Mouse (Mus musculus) spleen, adult 2 months (tissue): ENCODE results near the gene Nek2. TPM values are rescaled to one million over a fixed set of nuclear protein-coding genes. Genes with fewer than 3 reads are reported as not detected.
A peak's percentile ranks its signal among the peaks of the same experiment; 100 is the strongest.

Experiments
- DNase-seq, 2 experiments: peaks; one replicate each; pipeline versions ENCODE4 v3.0.0 to v3.0.0-alpha.2; 2012 to 2021; ENCODE audit warnings: low spot score in 2 of 2, low read depth in 1 of 2
- H3K27ac ChIP-seq: fragments of 200-500 bp; 2 replicates; pipeline ENCODE4 v1.5.1; 2012; ENCODE audit warnings: low read length, inconsistent platforms; ENCODE audit not compliant: insufficient read depth
- H3K27me3 ChIP-seq: fragments of 200-500 bp; 2 replicates; pipeline ENCODE4 v1.6.1; 2012; ENCODE audit warnings: mild to moderate bottlenecking, moderate library complexity, low read length, inconsistent platforms; ENCODE audit not compliant: control insufficient read depth, insufficient read depth
- H3K36me3 ChIP-seq: fragments of 200-500 bp; 2 replicates; pipeline ENCODE4 v1.6.1; 2012; ENCODE audit warnings: mild to moderate bottlenecking, low read length, inconsistent platforms; ENCODE audit not compliant: control insufficient read depth, insufficient read depth
- H3K4me1 ChIP-seq: fragments of 200-500 bp; 2 replicates; pipeline ENCODE4 v1.6.1; 2011; ENCODE audit warnings: inconsistent platforms; ENCODE audit not compliant: control insufficient read depth, insufficient read depth, insufficient read length
- H3K4me3 ChIP-seq: fragments of 200-500 bp; 2 replicates; pipeline ENCODE4 v1.5.1; 2011; ENCODE audit warnings: mild to moderate bottlenecking, inconsistent platforms; ENCODE audit not compliant: insufficient read depth, insufficient read length; ENCODE audit errors: extremely low read depth
- CTCF ChIP-seq: fragments of 200-500 bp; IDR thresholded peaks from 2 replicates; pipeline ENCODE4 v1.5.1; 2011; ENCODE audit warnings: mild to moderate bottlenecking, inconsistent platforms; ENCODE audit not compliant: insufficient read depth, insufficient read length, insufficient replicate concordance; ENCODE audit errors: extremely low read depth
- POLR2A ChIP-seq: fragments of 200-500 bp; IDR thresholded peaks from 2 replicates; pipeline ENCODE4 v1.6.1; 2011; ENCODE audit warnings: low read depth, low read length, inconsistent platforms
- WGBS: fragments of 180-500 bp; shearing (Covaris S2); methylation state at CpG from one replicate; pipeline ENCODE4 v1.1.7; 2018; 5-methylcytosine and 5-hydroxymethylcytosine counted together
- polyA plus RNA-seq: library from polyadenylated mRNA; depleted of rRNA; stranded (reverse); fragments of >200 nt; gene quantifications from 2 replicates; pipeline ENCODE4 v1.2.3, GENCODE M21; 2012; rRNA removed

Nek2 gene
- polyA plus RNA-seq = 2.3 and 3.6 TPM in 2 replicates

- H3K27me3 ChIP-seq = no peaks in the 10 kb centered on the region
- peaks cover 8% of the 10 kb centered on the region for H3K4me1 ChIP-seq
- DNase-seq = peak; percentile 80 to 93
- peak within 1 kb of the TSS; percentile 70 for H3K4me3 ChIP-seq
- WGBS = under 1% methylated on average over 79 of the region's 79 CpGs
- no peak for TF ChIP-seq CTCF
- TF ChIP-seq POLR2A = no peak; the same call in 1 of the 2 replicates
- H3K36me3 ChIP-seq = no peaks in the 10 kb centered on the region; the same call in 1 of the 2 replicates
- peak within 1 kb of the TSS; percentile 20; the same call in 1 of the 2 replicates for H3K27ac ChIP-seq
Measured at GRCm38 (mm10) chr1:191821326-191822091, at the start of gene Nek2. Nek2 (plus strand) TSS chr1:191821444.

GRCm38 (mm10) chr1:191774106-191774505 lies 47.1 kb upstream of the Nek2 start:
- DNase-seq = no peak
- WGBS = 77% methylated on average over 5 of the region's 5 CpGs
- H3K36me3 ChIP-seq = peaks cover 27% of the 10 kb centered on the region

GRCm38 (mm10) chr1:191775116-191775515 lies 46.1 kb upstream of the Nek2 start:
- peaks cover 34% of the 10 kb centered on the region for H3K36me3 ChIP-seq
- DNase-seq = no peak

More at GRCm38 (mm10) chr1:191774106-191774505, 47.1 kb upstream of the Nek2 start:
- Histone ChIP-seq H3K4me3 (no peak overlapping the region), H3K4me1 (no peaks in the 10 kb centered on the region), H3K27me3 (no peaks in the 10 kb centered on the region), H3K27ac (no peak overlapping the region)
- TF ChIP-seq POLR2A = no peak
- no peak for TF ChIP-seq CTCF

GRCm38 (mm10) chr1:191777521-191777920 lies 43.7 kb upstream of the Nek2 start:
- Histone ChIP-seq H3K27ac (no peak overlapping the region), H3K4me3 (no peak overlapping the region), H3K36me3 (peaks cover 38% of the 10 kb centered on the region), H3K27me3 (no peaks in the 10 kb centered on the region), H3K4me1 (no peaks in the 10 kb centered on the region)
- TF ChIP-seq CTCF = no peak
- TF ChIP-seq POLR2A = no peak
- no peak for DNase-seq
- WGBS = 88% methylated on average over 8 of the region's 8 CpGs

More at GRCm38 (mm10) chr1:191775116-191775515, 46.1 kb upstream of the Nek2 start:
- TF ChIP-seq POLR2A (no peak), CTCF (no peak)
- 86% methylated on average over 8 of the region's 8 CpGs for WGBS
- Histone ChIP-seq H3K4me3 (no peak overlapping the region), H3K4me1 (no peaks in the 10 kb centered on the region), H3K27ac (no peak overlapping the region), H3K27me3 (no peaks in the 10 kb centered on the region)

- DNase-seq = no peak
- H3K36me3 ChIP-seq = peaks cover 31% of the 10 kb centered on the region
- 94% methylated on average over 1 of the region's 1 CpGs for WGBS
- TF ChIP-seq POLR2A (no peak), CTCF (no peak)
- H3K27me3 ChIP-seq = no peaks in the 10 kb centered on the region
- no peak overlapping the region for H3K27ac ChIP-seq
- H3K4me1 ChIP-seq = no peaks in the 10 kb centered on the region
- no peak overlapping the region for H3K4me3 ChIP-seq
Measured at GRCm38 (mm10) chr1:191780470-191780869, 40.8 kb upstream of the Nek2 start.

- Histone ChIP-seq H3K27ac (no peak overlapping the region), H3K4me3 (no peak overlapping the region), H3K27me3 (no peaks in the 10 kb centered on the region), H3K4me1 (no peaks in the 10 kb centered on the region), H3K36me3 (peaks cover 10% of the 10 kb centered on the region)
- no peak for DNase-seq
- WGBS = 76% methylated on average over 11 of the region's 11 CpGs
- TF ChIP-seq POLR2A = no peak
- no peak for TF ChIP-seq CTCF
Measured at GRCm38 (mm10) chr1:191785108-191785507, 36.1 kb upstream of the Nek2 start.

- Histone ChIP-seq H3K4me1 (no peaks in the 10 kb centered on the region), H3K36me3 (peaks cover 3% of the 10 kb centered on the region; the same call in 1 of the 2 replicates), H3K27ac (no peak overlapping the region), H3K27me3 (no peaks in the 10 kb centered on the region), H3K4me3 (no peak overlapping the region)
- 73% methylated on average over 6 of the region's 6 CpGs for WGBS
- DNase-seq = no peak
- TF ChIP-seq POLR2A (no peak), CTCF (no peak)
Measured at GRCm38 (mm10) chr1:191786255-191786654, 35.0 kb upstream of the Nek2 start.
